Mouse (Mus musculus) adrenal gland, adult 10 weeks (tissue): Measurements from ENCODE around the gene Gng12. TPM values are rescaled to one million over a fixed set of nuclear protein-coding genes. Genes with fewer than 3 reads are reported as not detected.

Experiments used
- polyA plus RNA-seq: library from polyadenylated mRNA; stranded (reverse); fragments of 350-450 nt; fragmentation: Illumina TruSeq; extraction: RNeasy Lipid Tissue Mini Kit (QIAGEN cat#74804); gene quantifications from one replicate; pipeline ENCODE4 v1.2.3, GENCODE M21; 2014; ENCODE audit warnings: low read depth, low replicate concordance

The Gng12 gene
- polyA plus RNA-seq = 154 TPM

DNA sequence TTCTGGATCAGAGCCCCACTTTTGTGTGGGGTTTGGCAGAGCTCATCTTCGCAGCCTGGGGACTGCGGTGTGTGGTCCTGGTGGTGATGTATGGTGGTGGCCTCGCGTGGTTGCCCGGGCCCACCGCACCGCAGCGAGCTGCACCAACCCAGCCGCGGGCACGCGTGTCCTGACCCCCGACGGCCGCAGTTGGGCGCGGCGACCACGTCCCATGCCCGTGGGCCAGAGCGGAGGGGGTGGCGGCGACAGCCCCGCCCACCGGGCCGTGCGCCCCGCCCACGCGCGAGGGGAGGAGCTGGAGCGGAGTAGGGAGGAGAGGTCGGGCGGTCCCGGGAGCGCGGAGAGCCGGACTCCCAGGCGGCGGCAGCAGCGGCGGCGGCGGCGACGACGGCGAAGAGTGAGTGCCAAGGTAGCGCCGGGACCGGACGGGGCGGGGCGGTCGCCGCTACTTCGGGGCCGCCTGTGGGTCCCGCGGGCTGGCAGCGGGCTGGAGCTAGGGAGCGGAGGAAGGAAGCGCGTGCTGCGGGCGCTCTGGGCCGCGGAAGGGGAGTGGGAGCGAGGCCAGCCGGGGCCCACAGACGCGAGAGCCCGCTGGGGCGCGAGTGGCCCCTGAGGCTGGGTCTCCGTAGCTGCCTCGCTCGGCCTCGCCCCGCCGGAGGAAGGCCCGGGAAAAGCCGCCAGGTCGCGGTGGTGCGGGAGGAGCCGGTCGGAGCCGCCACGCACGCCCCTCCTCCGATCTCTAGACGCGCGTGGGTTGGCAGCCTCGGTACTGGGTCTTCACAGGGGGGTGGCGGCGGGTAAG lies at the start of gene Gng12:
Gene Gng12 (plus strand): TSS at position 279 of the 802 bp plus-strand sequence.

DNA sequence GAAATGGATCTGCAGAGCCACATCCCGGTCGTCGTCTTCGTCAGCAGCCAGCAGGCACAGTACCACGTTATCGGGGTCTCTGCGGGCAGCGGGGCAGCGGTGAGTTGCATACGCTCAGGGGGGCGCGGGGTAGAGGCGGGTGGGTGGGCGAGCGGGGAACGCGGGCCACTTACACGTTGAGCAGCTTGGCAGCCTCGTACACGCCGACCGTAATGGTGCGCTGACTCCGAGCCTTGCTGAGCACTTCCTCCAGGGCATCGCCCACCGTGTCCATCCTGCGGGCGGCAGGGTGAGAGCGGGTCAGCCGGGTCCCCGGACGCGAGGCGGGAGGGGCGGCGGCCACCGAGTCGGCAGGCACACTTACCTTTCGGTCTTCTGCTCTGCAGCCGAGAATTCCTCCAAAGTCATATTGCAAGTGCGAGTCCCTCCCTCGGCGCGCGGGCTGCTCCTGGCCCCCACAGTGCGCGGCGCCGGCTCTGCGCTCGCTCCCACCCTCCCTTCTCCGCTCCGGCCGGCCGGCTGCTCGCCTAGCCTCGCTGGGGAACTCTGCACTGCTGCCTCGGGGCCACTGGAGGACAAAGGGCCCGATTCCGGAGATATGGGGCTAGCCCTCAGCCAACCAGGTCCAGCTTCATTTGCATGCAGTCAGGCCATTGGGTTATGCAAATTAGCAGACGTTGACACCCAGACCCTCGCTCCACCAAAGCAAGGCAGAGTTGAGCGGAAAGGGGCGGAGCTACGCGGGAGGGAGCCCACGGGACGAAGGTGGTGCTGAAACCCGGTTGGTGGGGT lies 140.8 kb downstream of the Gng12 start, which contains the start of gene Gadd45a:
Gene Gadd45a (minus strand): TSS at position 621 of the 792 bp plus-strand sequence.

Other genes starting within 250 kb of the Gng12 start
- not detected for gene Vmn1r35, start 210.5 kb upstream of the Gng12 start, polyA plus RNA-seq
- not detected for gene Vmn1r36, start 177.2 kb upstream of the Gng12 start, polyA plus RNA-seq
- not detected for gene Vmn1r37, start 167.0 kb upstream of the Gng12 start, polyA plus RNA-seq
- gene Vmn1r38, start 113.8 kb upstream of the Gng12 start, polyA plus RNA-seq = not detected
- not detected for gene Vmn1r39, start 85.8 kb upstream of the Gng12 start, polyA plus RNA-seq
- gene Gadd45a, start 141.1 kb downstream of the Gng12 start, polyA plus RNA-seq = 22.9 TPM